Mouse (Mus musculus): ENCODE measurements at regions not wholly inside any gene's neighbourhood (a gene's known extent, or its start where the extent isn't known, plus 50 kb on each side); places are given as distances from the start of the nearest gene placed in this dataset.
A peak's percentile ranks its signal among the peaks of the same experiment; 100 is the strongest.

GRCm38 (mm10) chr10:115664567-115664966 lies 77.0 kb upstream of the Lgr5 start:
- H3K4me1 ChIP-seq: no peaks in the 10 kb centered on the region
- ATAC-seq (ENCODE audit: low FRiP score, low read depth): peak; percentile 62; the same call in 1 of the 2 replicates
- H3K9ac ChIP-seq (replicated peaks): no peak overlapping the region
- WGBS: 73% methylated on average over 19 of the region's 19 CpGs
- H3K9me3 ChIP-seq: no peaks in the 10 kb centered on the region
- no peaks in the 10 kb centered on the region for H3K27me3 ChIP-seq
- peak overlapping the region; percentile 19 for H3K4me2 ChIP-seq (replicated peaks)
- H3K27ac ChIP-seq (replicated peaks): no peak overlapping the region
- H3K36me3 ChIP-seq: no peaks in the 10 kb centered on the region
- H3K4me3 ChIP-seq: no peak overlapping the region

DNA sequence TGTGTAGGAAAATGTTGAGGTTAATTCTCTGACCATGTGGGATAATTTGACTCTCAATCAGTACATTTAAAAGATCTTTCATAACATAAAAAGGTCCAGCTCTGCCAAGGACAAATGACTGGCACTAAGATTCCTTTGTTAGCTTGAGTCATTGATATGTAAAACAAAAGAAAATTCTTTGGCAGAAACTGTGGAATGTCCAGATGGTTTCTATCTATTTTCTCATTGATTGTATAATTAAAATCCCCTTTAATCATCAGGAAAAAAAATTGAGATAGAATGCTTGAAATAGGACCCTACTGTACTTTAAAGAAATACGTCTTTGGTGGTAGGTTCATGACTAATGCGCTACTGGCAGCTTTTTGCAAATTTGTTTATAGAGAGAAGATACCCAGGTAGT lies 89.1 kb upstream of the Lgr5 start:
- no peak overlapping the region for H3K27ac ChIP-seq (replicated peaks)
- 89% methylated on average over 2 of the region's 2 CpGs for WGBS

DNA sequence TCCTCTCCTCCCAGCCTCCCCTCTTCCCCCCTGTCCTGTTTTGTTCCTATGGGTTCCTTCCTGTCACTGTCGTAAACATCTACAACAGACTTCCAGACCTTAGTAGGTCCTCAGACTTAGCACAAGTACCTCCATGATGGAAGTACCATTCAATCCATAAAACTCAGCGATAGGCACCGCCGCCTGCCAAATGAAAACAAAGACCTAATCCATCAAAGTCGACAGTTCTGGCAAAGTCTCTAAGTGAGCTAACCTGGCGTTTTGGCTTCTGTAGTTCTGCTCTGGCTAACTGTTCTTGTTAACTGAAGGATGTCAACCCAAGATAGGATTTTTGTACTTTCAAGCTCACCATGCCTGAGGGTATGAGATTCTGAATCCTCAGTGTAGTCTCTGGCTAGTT lies 93.5 kb upstream of the Lgr5 start:
- Histone ChIP-seq H3K9ac (replicated peaks) (no peak overlapping the region), H3K9me3 (no peaks in the 10 kb centered on the region), H3K27me3 (no peaks in the 10 kb centered on the region), H3K4me3 (no peak overlapping the region), H3K4me2 (replicated peaks) (no peak overlapping the region), H3K36me3 (no peaks in the 10 kb centered on the region), H3K4me1 (no peaks in the 10 kb centered on the region), H3K27ac (replicated peaks) (no peak overlapping the region)
- WGBS: 83% methylated on average over 6 of the region's 6 CpGs
- no peak for ATAC-seq (ENCODE audit: low FRiP score, low read depth)

More for the DNA sequence above, 89.1 kb upstream of the Lgr5 start:
- Histone ChIP-seq H3K27me3 (no peaks in the 10 kb centered on the region), H3K9me3 (no peaks in the 10 kb centered on the region), H3K36me3 (no peaks in the 10 kb centered on the region), H3K4me3 (no peak overlapping the region), H3K4me1 (no peaks in the 10 kb centered on the region), H3K4me2 (replicated peaks) (no peak overlapping the region), H3K9ac (replicated peaks) (no peak overlapping the region)
- ATAC-seq (ENCODE audit: low FRiP score, low read depth): no peak

- Histone ChIP-seq H3K4me3 (no peak overlapping the region), H3K27me3 (no peaks in the 10 kb centered on the region), H3K9me3 (no peaks in the 10 kb centered on the region), H3K36me3 (no peaks in the 10 kb centered on the region), H3K27ac (replicated peaks) (no peak overlapping the region), H3K9ac (replicated peaks) (no peak overlapping the region), H3K4me1 (no peaks in the 10 kb centered on the region), H3K4me2 (replicated peaks) (no peak overlapping the region)
- no peak for ATAC-seq (ENCODE audit: low FRiP score, low read depth)
- 92% methylated on average over 4 of the region's 4 CpGs for WGBS
Measured at GRCm38 (mm10) chr10:115691939-115692338, 104.4 kb upstream of the Lgr5 start.

- no peak overlapping the region for H3K4me3 ChIP-seq
- WGBS: 89% methylated on average over 22 of the region's 22 CpGs
- ATAC-seq (ENCODE audit: low FRiP score, low read depth): no peak
- no peaks in the 10 kb centered on the region for H3K36me3 ChIP-seq
- no peak overlapping the region for H3K4me2 ChIP-seq (replicated peaks)
- H3K27ac ChIP-seq (replicated peaks): no peak overlapping the region
- no peak overlapping the region for H3K9ac ChIP-seq (replicated peaks)
- H3K4me1 ChIP-seq: no peaks in the 10 kb centered on the region
- H3K9me3 ChIP-seq: no peaks in the 10 kb centered on the region
- no peaks in the 10 kb centered on the region for H3K27me3 ChIP-seq
Measured at GRCm38 (mm10) chr10:115693986-115694833, 106.6 kb upstream of the Lgr5 start.

GRCm38 (mm10) chr10:115702358-115702757 lies 114.3 kb upstream of the Tspan8 start:
- Histone ChIP-seq H3K4me1 (no peaks in the 10 kb centered on the region), H3K9ac (replicated peaks) (no peak overlapping the region), H3K4me3 (no peak overlapping the region), H3K27me3 (no peaks in the 10 kb centered on the region), H3K27ac (replicated peaks) (no peak overlapping the region), H3K36me3 (no peaks in the 10 kb centered on the region), H3K4me2 (replicated peaks) (no peak overlapping the region), H3K9me3 (no peaks in the 10 kb centered on the region)
- WGBS: 85% methylated on average over 3 of the region's 3 CpGs
- no peak for ATAC-seq (ENCODE audit: low FRiP score, low read depth)

- Histone ChIP-seq H3K4me3 (no peak overlapping the region), H3K36me3 (no peaks in the 10 kb centered on the region), H3K27ac (replicated peaks) (no peak overlapping the region), H3K4me2 (replicated peaks) (no peak overlapping the region), H3K9me3 (no peaks in the 10 kb centered on the region), H3K4me1 (no peaks in the 10 kb centered on the region), H3K27me3 (no peaks in the 10 kb centered on the region), H3K9ac (replicated peaks) (no peak overlapping the region)
- ATAC-seq (ENCODE audit: low FRiP score, low read depth): no peak
- 85% methylated on average over 14 of the region's 14 CpGs for WGBS
Measured at GRCm38 (mm10) chr10:115708623-115709022, 108.0 kb upstream of the Tspan8 start.

DNA sequence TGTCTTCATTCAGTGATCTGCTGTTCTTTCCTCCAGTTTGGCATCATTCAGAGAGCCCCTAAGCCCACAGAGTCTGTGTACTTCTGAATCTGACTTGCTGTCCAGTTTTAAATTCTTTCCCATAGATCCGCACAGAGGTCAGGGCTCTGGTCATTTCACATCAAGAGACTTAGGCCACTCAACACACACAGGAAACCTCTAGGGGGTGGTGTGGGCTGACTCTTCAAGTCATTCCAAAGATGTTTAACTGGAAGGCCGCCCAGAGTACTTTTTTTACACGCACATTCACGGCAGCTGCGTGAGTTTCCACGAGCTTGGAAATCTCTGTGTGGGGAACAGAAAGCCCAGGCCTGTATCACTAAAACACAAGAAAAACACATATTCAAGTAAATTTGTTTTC lies 102.7 kb upstream of the Tspan8 start:
- Histone ChIP-seq H3K27me3 (no peaks in the 10 kb centered on the region), H3K9me3 (no peaks in the 10 kb centered on the region), H3K4me1 (no peaks in the 10 kb centered on the region), H3K4me3 (no peak overlapping the region), H3K9ac (replicated peaks) (no peak overlapping the region), H3K36me3 (no peaks in the 10 kb centered on the region), H3K4me2 (replicated peaks) (no peak overlapping the region), H3K27ac (replicated peaks) (no peak overlapping the region)
- WGBS: 54% methylated on average over 6 of the region's 6 CpGs
- ATAC-seq (ENCODE audit: low FRiP score, low read depth): no peak

- Histone ChIP-seq H3K9me3 (no peaks in the 10 kb centered on the region), H3K4me2 (replicated peaks) (no peak overlapping the region), H3K4me3 (no peak overlapping the region), H3K9ac (replicated peaks) (no peak overlapping the region), H3K27me3 (no peaks in the 10 kb centered on the region), H3K36me3 (no peaks in the 10 kb centered on the region), H3K27ac (replicated peaks) (no peak overlapping the region), H3K4me1 (no peaks in the 10 kb centered on the region)
- WGBS: 54% methylated on average over 9 of the region's 9 CpGs
- ATAC-seq (ENCODE audit: low FRiP score, low read depth): no peak
Measured at GRCm38 (mm10) chr10:115716178-115716577, 100.5 kb upstream of the Tspan8 start.

DNA sequence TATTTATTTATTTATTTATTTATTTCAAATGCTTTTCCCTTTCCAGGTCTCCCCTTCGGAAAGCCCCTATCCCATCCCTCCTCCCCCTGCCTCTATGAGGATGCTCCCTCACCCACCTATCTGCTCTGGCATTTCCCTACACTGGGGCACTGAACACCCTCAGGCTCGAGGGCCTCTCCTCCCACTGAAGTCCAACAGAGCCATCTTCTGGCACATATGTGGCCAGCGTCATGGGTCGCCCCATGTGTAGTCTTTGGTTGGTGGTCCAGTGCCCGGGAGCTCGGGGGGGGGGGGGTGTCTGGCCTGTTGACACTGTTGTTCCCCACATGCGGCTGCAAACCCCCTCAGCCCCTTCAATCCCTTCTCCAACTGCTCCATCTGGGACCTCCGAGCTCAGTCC lies 99.6 kb upstream of the Tspan8 start:
- no peak overlapping the region for H3K9ac ChIP-seq (replicated peaks)
- H3K36me3 ChIP-seq: no peaks in the 10 kb centered on the region
- WGBS: 91% methylated on average over 8 of the region's 8 CpGs
- no peaks in the 10 kb centered on the region for H3K9me3 ChIP-seq
- no peak for ATAC-seq (ENCODE audit: low FRiP score, low read depth)
- H3K4me3 ChIP-seq: no peak overlapping the region
- H3K4me1 ChIP-seq: no peaks in the 10 kb centered on the region
- H3K27me3 ChIP-seq: no peaks in the 10 kb centered on the region
- H3K4me2 ChIP-seq (replicated peaks): no peak overlapping the region
- H3K27ac ChIP-seq (replicated peaks): no peak overlapping the region

- no peaks in the 10 kb centered on the region for H3K4me1 ChIP-seq
- ATAC-seq (ENCODE audit: low FRiP score, low read depth): no peak
- H3K9ac ChIP-seq (replicated peaks): no peak overlapping the region
- no peak overlapping the region for H3K4me2 ChIP-seq (replicated peaks)
- H3K27ac ChIP-seq (replicated peaks): no peak overlapping the region
- 86% methylated on average over 3 of the region's 3 CpGs for WGBS
- H3K36me3 ChIP-seq: no peaks in the 10 kb centered on the region
- no peaks in the 10 kb centered on the region for H3K9me3 ChIP-seq
- H3K27me3 ChIP-seq: no peaks in the 10 kb centered on the region
- no peak overlapping the region for H3K4me3 ChIP-seq
Measured at GRCm38 (mm10) chr10:115722589-115722988, 94.0 kb upstream of the Tspan8 start.

DNA sequence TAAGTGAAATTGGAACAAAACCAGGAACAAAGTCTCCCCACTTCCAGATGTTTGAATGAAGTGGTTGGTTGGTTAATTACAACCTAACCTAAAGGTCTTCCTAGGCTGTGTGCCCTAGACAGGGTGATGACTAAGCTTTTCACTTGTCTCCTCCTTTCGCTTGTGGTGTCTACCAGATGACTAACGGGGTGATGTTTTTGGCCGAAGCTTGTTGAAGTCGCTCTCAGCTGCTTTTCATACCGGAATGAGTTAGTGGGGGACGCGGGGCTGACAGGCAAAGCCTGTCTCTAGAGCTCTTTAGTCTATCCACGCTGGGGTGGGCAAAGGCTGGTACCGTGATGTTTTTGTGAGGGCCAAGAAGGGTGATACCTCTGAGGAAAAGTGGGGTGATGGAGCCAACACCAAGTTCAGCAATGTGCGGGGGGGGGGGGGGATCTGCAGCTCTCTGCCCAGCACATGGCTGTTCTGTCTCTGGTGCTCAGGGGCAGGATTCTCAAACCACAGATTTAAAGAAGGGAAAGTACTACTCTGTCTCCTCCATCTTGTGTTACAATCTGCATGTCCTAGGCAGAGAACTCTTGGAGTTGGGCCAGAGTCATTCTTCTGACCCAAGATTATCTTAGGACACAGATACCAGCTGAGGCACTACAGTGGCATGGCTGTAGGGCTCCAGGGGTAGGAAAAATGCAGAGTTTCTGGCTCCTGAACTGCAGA lies 73.8 kb upstream of the Tspan8 start:
- Histone ChIP-seq H3K36me3 (no peaks in the 10 kb centered on the region), H3K4me1 (no peaks in the 10 kb centered on the region), H3K27me3 (no peaks in the 10 kb centered on the region), H3K27ac (replicated peaks) (no peak overlapping the region), H3K9ac (replicated peaks) (no peak overlapping the region), H3K4me2 (replicated peaks) (no peak overlapping the region), H3K4me3 (no peak overlapping the region), H3K9me3 (no peaks in the 10 kb centered on the region)
- no peak for ATAC-seq (ENCODE audit: low FRiP score, low read depth)
- WGBS: 94% methylated on average over 10 of the region's 10 CpGs

Data from midbrain, embryonic 12.5 days (tissue).